Mouse (Mus musculus) embryo, embryonic 11.5 days (tissue): ENCODE data around the gene Kif27.

Source experiments
- DNase-seq: peaks from one replicate; pipeline ENCODE4 v3.0.0-alpha.2; 2012; ENCODE audit warnings: low read depth, low spot score

The Kif27 gene

DNA sequence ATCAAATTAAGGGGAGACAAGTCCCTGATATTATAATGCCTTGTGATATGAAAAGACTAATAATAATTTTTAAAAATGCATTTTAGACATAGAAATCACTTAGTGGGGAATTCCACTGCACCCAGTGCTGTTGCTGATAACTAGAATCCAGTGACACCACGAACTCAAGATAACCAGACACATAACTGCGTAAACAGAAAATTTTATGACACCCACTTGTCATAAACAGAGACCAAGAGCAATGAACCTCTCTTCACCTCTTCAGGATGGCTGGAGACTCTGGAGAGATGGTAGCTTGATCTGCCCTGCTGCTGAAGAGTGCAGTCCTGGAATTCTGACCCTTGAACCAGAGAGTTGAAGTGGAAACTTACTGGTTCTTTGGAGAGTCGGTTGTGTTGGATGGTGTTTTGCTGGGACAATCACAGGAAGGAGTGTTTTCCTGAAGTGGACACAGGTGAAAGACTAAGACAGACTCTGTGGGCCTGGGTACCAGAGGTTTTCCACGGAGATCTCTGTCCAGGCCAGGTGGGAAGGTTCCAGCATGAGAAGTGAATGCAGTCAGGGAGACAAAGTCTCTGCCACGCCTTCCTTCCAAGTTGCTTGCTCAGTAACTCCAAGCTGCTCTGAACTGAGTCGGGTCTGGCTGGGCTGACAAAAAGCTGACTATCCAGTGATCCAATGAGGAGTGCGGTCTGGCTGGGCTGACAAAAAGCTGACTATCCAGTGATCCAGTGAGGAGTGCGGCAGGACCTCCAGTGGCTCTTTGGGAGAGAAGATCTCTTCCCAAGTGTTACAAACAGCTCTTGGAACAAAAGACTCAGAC is 5.6 kb upstream of the Kif27 start:
- no peak for DNase-seq

DNA sequence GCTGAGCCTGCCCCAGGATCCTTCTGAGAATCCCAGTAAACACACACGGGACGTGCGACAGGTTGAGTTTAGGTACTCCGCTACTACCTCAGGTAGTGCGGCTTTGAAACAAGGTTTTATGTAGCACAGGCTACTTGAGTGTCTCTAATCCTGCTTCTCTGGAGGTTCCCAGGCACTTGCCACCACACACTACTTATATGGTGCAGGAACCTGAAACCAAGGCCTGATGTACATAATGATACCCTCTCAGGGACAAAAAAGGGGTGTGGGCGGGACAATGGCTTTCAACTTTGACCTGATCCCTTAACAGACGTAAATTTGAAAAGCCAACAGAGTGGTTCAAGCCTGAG is 357 bp upstream of the Kif27 start:
- DNase-seq: no peak

DNA sequence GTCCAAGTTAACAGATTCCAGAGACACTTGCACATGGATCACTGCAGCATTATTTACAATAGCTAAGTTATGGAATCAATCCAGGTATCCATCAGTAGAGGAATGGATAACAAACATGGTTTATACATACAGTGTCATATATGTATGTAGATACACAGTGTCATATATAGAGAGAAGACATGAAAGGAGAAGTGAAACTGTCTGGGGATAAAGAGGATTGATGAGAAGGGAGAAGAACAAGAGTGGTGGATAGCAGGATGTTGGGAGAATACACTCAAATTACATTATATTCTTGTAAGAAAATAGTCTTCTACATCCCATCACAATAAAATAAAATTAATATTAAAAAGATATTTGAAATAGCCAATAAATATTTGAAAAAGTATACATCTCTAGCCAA is 5.9 kb downstream of the Kif27 start:
- no peak for DNase-seq

DNA sequence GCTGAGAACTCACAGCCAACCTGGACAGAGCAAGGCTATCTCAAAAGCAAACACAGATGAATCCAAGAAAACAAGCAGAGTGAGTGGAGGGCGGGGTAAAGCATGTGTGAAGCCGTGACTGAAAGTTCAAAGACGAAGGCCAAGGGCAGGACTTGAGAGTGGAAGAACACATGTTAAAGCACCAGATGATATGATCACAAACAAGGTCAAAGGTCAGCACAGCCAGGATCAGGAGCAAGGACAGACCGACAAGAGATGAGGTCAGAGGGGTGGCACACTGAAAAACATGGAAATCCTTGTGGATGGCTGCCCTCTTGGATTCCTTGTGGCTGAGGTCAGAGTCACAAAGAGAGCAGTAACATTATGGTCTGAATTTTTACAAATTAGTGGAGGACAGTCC is 8.3 kb downstream of the Kif27 start:
- DNase-seq: no peak

DNA sequence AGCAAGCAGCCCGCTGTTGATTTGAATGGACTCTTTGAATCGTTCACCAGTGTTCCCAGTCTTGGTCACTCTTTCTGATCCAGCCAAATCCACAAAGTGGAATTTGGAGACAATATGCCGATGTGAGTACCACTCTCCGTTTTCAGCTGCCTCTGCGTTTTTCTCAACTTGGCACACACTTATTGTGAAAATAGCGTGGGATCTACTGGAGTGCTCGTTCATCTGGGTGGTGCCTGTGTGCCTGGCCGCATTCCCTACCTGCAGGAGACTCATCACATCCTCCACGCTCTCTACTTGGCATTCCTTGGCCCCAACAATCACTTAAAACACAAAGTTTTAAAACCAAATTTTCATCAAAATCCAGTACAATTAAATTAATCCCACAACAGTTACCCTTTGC is 14.4 kb downstream of the Kif27 start:
- no peak for DNase-seq

DNA sequence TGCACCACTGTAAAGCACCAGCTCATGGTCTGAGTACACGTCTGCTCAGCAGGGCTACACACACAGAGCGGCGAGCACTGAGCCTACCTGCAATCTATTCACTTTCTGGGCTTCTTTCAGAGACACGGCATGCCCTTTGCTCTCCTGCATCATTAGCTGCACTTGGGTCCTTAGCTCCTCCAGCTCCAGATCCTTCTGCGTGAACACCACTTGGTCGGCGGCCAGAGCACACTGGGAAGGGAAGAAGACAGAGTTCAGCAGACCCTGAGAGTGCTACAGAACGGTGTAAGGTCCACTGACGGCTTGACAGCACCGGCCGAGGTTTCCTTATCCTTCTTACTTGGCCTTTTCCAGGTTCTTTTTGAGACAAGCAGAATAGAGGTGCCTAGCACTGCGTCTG is 21.5 kb downstream of the Kif27 start:
- DNase-seq: no peak

DNA sequence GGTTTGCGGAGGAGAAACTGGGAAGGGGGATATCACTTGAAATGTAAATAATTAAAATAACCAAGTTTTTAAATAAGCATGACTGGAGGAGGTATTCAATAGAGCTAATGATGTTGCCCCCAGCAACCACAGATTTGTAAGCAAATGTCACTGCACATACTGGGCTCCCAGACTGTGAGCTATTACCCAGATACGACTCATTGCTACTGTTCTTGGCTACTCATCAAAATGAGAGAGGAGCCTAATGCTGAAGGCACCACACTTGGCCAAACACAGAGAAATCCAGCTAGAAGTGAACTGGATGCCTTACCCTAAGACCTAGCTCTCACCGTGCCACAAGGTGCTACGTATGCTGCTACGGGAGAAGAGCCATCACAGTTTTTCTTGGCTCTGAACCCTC is 24.8 kb downstream of the Kif27 start:
- no peak for DNase-seq

DNA sequence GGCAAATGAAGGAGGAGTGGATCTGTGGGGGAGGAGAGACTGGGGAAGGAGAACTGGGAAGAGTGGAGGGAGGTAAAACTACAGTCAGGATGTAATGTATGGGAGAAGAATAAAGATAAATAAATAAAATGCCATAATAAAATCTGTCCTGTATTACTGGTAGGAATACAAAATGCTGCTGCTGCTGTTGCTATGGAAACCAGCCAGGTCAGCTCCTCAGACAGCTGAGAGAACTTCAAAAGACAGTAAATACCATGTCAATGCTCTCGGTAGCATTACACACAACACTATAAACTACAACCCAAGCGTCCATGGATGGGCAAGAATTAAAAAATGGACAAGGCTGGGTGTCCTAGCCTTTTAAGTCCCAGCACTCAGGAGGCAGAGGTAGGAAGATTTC is 41.2 kb downstream of the Kif27 start:
- DNase-seq: no peak

DNA sequence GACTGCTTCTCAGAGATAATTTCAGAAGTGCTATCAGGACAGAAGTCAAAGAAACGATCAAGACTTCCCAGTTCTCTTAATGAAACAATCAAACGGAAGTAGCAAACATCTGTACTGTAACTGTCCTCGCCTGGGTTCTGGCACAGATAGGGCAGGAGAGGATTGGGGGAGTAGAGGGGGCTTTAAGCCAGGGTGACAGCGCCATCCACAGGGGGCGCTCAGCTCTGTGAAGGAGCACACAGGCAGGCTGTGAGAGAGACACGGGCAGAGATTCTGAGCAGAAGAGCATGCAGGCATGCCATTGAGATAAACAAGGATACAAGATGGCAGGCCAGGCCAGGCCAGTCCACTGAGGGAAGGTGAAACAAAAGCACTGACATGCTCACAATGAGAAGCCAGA is 43.9 kb downstream of the Kif27 start:
- DNase-seq: no peak

DNA sequence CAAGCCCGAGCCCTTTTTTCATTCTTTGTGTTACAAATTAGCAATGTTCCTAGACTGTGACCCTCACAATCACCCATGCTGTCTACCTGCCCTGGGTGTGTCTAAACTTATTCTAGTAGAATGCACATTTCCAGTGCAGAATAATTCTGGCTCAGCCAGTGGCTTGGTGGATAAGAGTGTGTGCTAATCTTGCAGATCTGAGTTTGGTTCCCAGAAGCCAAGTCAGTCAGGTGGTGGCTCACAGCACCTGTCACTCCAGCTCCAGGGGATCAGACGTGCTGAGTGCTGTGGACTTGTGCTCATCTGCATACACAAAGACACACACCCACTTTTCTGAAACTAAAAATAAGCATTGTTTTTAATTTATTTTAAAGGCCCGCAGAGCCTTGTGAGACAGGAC is 45.2 kb downstream of the Kif27 start:
- no peak for DNase-seq

DNA sequence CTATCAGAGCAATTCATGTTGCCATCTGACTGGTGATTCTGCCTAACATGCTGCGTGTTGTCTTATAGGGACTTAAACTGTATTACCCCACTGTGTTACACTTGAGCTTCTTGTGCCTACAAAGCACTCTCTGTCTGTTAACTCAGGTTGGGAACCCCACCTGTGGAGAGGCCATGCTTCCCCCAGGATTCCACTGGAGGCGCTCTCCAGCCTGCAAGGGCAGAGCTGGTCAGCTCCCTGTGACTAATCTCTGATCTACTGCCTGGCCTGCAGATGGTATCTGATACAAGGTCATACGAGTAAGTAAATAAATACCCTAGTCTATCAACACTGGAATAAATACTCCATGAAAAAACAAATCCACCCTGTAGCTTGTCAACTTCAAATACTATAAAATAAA is 47.6 kb downstream of the Kif27 start:
- DNase-seq: no peak

DNA sequence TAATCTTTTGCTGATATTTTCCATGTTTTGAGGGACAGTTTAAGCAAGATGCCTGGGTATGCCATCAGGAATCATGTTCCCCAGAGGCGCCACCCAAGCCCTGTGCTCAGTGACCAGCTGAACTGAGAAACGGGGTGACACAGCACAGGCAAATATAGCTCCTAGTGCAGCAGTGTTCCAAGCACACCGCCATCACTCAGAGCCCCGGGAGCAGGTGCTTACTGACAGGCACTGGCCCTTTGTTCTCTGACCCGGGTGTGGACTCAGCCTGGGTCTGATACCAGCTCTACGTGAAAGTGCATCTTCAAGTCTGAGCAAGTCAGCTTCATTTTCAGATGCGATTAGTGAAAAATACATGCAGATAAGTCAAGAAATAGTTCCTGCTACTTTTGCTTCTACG is 49.4 kb downstream of the Kif27 start:
- DNase-seq: no peak

DNA sequence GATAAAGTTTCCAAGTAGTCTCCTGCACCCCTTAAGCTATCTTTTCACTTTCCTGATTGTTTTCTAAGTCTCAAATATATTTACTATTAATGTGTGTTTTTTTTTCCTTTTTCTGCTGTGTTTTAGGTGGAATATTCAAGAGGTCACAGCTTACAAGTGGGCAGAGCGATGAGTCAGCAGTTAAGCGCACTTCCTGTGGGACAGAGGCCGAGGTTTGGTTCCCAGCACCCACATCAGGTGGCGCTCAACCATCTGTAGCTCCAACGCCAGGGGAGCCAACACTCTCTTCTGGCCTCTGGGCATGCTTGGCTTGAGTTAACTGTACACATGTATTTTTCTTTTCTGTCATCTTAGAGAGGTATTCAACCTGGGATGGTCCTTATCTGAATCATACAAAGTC is 51.5 kb downstream of the Kif27 start:
- no peak for DNase-seq

DNA sequence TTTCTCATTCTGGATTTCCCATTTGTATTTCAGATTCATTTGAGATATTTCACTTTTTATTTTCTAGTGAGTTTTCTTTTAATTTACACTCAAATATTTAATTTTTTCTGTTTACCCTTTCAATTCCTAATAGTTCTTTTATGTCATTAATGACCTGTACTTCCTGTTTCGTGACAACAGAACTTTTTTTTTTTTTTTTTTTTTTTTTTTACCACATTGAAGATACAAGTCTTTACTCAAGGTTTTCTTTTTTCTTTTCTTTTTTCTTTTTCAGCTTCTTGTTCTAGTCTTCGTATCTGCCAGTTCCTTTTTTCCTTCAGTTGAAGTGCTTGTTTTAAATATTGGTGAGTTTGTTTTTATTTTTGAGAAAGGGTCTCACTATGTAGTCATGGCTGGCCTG is 53.7 kb downstream of the Kif27 start:
- no peak for DNase-seq

DNA sequence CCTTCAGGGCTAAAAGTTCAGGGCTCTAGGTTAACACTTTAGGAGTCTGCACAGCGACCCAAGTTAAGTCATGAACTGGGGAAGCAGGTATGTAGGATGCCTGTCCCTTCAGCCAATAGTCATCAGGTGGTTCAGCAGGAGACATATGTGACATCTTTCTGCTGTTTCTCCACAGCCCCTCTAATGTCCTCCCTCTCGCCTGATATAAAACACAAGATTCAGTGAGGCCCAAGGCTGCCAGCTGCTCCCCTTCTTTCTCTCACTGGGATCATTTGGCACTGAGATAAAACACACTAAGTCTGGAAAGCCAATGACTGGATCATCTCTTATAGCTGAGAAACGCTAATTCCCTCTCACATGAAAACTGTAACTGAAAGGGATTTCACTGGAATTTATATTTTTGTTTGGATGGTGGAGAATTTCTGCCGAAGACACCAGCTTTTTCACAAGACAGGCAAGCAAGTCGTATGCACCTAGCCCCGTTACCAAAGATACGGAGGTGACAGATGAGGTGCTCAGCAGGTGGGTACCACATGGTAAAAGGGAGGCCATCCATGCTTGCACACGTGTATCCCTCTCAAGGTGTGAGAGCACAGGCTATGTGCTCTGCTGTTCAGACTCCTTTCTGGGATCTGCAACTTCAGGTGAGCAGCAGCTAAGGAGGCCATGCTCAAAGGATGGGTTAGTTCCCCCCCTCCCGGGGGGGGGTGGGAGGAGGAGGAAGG is 56.3 kb downstream of the Kif27 start:
- no peak for DNase-seq

DNA sequence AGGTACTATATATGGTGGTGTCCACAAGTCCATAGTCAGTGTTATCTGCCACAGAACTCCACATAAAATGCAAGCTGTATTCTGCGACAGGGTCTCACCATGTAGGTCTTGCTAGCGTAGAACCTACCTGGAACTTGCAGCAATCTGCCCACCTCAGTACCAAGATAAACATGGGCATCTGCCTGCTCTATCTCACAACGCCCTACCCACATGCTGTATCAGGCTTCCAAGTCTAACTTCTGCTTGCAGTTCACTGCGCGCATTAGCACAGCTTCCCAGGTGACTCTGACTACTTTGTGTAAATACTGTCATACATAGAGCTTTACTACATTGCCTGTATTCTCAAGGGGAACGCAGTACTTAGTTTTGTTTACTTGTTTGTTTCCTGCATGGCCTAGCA is 57.0 kb downstream of the Kif27 start:
- no peak for DNase-seq

DNA sequence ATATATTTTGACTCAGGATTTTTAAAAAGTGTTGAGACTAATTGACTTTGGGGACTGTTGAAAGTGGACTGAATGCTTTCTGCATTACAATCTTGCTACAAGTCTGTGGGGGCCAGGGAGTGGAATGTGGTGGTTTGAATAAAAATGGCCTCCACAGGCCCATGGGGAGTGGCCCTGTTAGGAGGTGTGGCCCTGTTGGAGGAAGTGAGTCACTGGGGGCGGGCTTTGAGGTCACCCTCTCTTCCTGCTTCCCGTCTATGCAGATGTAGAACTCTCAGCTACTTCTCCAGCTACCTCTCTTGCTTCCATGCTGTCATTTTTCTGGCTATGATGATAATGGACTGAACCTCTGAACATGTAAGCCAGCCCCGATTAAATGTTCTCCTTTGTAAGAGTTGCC is 60.2 kb downstream of the Kif27 start:
- DNase-seq: no peak

DNA sequence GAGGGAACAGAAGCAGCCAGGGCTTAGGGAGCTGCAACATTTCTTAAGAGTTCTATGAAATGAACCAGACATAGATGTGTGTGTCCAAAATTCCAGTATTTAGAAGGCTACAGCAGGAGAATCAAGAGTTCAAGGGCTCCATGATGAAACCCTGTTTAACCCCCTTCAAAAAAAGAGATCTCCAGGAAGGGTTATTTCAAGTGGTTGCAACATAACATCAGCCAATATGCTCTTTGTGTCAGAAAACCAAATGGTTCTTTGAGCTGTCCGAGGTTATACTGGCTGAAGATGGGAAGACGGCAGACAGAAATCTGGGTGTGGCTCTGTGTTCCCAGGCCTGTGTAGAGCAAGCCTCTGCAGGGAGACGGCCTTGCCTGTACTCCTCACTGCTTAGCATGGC is 63.3 kb downstream of the Kif27 start:
- no peak for DNase-seq

DNA sequence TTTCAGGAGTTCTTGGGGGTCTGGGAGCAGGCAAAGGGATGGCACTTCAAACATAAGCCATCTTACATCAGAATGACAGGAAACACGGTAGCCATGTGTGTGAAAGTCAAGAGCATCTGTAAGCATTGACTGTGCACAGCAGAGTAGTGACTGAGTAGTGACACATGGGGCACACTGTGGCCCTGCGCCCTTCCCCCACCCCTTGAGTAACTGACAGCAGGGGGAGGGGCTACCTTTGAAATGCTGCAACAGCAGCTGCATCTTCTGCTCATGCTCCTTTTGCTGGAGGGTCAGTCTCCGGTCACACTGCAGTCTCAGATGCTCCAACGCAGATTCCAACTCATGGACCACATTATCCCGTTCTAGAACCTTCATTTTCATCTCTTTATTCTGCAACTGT is 66.1 kb downstream of the Kif27 start:
- peak; percentile 31 for DNase-seq

DNA sequence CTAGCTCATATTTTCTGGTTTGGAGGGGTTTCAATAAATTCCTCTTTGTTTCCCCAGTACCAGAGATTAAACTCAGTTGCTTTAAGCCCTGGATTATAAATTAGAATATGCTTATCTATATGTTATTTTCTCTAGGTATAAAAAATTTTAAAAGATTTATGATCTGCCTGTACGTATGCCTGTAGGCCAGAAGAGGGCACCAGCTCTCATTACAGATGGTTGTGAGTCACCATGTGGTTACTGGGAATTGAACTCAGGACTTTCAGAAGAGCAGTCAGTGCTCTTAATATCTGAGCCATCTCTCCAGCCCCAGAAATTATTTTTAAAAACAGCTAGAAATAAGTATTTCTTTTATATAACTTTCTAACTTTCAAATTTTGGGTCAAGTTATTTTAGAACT is 69.6 kb downstream of the Kif27 start:
- no peak for DNase-seq

DNA sequence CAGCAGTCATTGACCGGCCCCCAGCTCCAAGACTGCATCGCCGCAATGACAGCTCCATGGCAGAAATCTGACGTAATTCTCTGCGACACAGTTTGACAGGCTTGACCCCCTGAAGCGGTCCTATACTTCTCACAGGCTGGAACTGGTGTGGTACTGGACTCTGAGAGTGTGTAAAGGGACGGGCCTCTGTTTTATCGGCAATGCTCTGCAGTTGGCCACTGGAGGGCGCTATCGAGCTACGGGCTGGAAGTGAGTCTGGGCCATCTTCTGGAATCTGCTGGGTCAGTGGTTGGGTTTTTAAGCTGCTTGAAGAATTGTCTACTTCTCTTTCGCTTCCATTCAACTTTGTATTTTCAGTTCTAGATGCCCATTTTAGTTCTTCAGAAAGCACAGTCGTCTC is 71.1 kb downstream of the Kif27 start:
- DNase-seq: peak; percentile 75

DNA sequence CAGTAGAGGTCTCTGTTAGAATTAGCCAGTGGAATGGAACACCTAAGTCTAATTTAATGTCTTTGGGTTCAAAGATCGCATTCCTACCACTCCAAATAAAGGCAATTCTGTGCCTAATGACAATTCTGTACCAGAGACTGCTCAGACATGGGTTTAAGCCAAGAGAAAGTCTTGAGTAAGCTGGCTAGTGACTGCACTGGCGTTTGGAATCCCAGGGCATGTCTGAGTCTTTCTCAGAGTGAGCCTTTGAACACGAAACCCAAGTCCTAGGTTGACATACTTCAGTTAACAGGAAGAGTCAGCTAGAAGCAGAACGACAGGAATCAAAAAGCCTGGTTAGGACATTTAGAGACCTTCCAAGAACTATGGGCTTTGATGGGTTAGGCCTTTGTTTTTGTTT is 75.5 kb downstream of the Kif27 start:
- DNase-seq: no peak

DNA sequence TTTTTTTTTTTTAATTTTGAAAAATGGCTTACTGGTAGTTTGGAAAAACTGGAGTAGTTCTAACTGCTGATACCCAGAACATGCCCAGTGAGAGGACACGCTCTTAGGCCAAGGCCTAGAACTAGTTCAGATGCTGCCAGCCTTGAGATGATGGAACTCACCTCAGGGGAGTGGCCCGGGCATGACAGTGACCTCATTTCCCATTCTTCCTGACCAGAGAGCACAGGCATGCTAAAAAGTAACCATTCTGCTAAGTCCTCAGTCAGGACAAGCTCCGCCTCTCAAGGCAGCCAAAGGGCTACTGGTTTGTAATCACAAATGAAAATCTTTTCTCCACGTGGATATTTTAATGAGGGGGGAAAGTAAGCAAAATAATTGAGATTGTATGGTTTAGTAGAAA is 77.0 kb downstream of the Kif27 start:
- DNase-seq: no peak

DNA sequence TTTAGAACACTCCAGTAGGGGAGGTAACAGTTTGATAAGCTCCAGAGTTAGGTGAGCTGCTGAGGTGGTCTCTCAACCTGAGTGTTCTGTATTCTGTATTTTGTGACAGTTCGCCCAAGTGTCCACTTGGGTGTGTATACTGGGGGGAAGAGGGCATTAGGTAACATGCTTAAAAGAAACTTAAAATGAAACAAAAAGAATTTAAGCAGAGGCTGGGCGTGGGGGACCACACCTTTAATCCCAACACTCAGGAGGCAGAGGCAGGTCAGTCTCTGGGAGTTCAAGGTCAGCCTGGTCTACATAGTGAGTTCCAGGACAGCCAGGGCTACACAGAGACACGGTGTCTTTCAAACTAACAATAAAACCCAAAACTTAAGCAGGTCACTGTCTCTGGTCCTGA is 78.4 kb downstream of the Kif27 start:
- no peak for DNase-seq
